Mouse (Mus musculus) urinary bladder, adult 2 months (tissue): ENCODE results near the gene Dnajb2. TPM values are rescaled to one million over a fixed set of nuclear protein-coding genes. Genes with fewer than 3 reads are reported as not detected.
A peak's percentile ranks its signal among the peaks of the same experiment; 100 is the strongest.

Experiments used
- DNase-seq: peaks from one replicate; pipeline ENCODE4 v3.0.0; 2022; ENCODE audit warnings: low spot score
- polyA plus RNA-seq: library from polyadenylated mRNA; depleted of rRNA; stranded (reverse); fragments of >200 nt; gene quantifications from 2 replicates; pipeline ENCODE4 v1.2.3, GENCODE M21; 2012

Dnajb2 gene
- polyA plus RNA-seq, 1 experiment, result 37.8 TPM

DNA sequence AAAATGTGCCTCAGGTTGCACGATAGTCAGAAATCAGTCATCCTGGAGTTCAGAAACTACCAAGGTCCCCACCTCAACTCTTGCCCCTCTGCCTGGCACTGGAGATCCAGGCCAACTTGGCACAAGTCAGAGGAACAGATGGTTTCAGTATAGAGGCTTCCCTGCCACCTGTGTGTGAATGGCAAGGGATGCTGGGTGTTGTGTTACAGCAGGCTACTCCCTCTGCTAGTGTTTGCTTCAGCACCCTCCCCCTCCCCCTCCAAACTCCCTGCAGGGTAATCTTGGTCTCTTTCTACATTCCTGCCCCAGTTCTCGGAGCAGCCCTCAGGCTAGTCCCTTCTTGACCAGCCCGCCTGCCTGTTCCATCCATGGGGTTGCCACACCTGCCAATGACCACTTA, 14.3 kb downstream of the Dnajb2 start:
- no peak for DNase-seq

DNA sequence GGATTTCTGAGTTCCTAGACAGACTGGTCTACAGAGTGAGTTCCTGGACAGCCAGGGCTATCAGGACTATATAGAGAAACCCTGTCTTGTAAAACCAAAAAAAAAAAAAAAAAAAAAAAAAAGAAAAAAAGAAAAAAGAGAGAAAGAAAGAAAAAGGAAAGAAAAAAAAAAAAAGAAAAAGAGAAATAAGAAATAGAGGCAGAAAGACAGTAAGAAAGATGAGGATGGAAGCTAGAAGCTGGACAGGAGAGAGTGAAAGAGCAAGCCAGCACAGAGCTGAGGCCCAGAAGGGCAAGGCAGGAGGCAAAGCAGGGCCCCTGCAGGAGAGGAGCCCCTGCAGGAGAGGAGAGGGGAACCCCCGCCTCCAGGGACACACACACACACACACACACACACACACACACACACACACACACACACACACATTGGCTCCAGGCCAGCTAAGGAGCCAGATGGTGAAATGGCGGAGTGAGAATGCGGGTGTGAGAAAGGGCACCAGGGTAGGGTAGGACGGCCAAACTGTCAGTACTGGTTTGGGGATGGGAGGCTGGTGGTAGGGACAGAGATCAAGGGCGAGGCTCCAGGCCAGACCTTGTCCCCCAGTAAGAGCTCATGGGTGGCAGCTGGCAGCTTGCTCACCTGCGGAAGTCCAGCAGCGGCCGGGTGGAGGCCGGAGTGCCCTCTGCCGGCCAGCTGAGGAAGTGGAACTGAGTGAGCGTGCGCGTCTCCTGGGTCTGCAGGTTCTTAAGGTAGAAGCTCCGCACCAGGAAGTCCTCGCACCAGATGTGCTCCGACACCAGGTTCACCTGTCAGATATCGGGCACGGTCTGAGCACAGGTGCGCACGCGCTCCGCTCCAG, 15.1 kb downstream of the Dnajb2 start:
- peak; percentile 68 for DNase-seq

DNA sequence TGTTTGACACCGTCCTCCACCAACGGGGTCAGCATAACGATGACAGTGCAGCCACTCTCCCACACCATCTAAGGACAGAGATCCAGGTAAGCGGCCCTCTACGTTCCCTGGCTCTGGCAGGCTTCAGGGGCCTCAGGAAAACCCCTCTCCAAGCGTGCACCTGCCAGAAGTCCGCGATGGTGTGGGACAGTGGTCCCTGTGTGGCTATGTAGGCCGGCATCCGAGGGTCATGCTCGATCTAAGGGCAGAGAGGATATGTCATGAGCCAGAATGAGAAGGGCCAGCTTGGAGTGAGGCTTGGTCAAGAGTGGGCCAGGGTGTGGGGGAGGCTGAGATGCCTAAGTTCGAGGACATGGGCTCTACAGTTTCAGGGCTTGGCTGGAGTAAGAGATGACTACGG, 16.1 kb downstream of the Dnajb2 start:
- DNase-seq, result no peak

DNA sequence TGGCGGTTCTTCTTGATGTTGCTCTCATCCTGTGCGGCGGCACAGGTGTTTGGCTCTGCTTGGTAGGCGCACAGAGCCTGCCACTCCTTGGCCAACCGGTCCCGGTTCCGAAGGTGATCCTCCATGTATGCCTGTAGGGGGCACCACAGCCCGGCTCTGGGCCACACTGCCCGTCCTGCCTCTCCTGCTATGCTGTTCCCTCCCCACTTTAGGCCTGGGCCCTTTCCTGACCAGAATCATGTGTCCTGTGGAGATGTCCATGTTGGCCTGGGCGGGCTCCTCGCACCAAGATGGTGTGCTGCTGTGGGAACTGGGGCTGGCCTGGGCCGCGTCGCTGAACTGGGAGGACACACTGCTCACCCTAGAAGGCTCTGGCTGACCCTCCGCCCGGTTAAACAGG, 16.8 kb downstream of the Dnajb2 start:
- peak; percentile 24 for DNase-seq

DNA sequence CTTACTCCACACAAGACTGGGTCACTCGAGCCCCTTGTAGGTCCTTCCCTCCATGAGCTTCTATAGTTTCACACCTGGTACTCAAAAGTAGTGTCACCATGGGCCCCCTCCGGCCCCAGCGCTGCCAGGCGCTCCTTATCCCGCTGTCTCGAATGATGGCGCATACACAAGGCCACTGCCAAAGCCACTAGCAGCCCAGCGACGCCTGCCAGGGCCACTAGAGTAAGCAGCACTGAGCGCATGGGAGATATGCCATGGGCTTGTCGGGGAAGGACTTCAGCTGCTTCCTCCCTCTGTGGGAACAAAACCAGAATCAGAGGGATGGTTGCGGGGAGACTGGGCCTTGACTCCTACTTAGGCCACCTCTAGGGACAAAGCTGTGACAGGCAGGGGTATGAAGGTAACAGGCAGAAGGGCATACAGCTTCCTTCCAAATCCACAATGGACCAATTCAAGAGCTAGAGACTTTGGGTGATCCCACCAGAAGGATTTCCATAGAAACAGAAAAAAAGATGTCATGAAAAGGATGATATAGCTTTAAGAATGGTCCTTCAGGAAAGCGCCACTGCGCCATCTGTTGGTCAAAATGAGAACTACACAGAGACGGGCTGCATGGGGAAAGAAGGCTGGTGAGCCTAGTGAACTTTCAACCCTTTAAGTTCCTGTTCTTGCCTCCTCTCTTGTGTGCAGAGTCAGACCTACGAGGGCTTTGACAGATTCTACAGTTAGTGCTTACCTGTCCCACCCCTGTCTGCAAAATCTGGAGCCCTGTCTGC, 17.8 kb downstream of the Dnajb2 start:
- DNase-seq, result peak; percentile 47

DNA sequence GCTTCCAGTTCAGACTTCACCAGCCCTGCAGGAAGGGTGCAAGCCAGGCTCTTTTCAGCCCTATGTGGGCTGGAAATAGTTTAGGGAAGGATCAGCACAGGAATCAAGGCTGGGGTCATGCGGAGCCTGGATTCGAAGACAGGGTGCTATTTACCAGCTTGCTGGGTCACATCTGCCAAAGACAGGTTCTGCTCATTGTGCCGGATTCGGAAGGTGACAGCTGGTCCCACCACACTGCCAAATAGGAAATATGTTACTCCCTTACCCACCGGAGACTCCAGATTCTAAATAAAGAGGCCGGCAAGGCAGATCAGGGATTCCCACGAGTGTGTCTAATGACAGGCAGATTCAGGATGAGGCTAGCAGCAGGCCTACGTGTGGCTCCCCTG, 18.4 kb downstream of the Dnajb2 start:
- no peak for DNase-seq

DNA sequence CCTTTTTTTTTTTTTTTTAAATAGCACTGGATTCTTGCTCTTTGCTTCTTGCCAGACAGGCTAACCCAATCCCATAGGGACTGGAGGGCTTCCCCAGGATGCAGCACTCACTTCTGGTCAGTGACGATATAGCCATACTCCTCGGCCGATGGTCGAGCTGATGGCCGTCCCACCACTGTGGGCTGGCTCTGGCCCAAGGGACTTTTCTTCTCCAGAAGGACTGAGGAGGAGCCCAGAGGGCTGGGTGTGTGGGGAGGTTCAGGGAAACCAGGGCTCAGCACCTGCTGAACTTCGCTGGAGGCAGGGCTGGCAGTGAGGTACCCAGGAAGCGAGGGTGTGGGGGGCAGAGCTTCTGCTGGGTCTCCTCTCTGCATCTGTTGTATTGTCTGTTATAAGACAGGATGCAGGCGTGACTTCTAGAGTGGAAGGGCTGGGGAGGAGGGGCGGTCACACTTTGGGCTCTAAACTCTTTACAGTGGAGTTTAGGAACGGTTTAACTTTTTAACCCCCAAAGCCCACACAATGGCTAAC, 19.4 kb downstream of the Dnajb2 start:
- no peak for DNase-seq

DNA sequence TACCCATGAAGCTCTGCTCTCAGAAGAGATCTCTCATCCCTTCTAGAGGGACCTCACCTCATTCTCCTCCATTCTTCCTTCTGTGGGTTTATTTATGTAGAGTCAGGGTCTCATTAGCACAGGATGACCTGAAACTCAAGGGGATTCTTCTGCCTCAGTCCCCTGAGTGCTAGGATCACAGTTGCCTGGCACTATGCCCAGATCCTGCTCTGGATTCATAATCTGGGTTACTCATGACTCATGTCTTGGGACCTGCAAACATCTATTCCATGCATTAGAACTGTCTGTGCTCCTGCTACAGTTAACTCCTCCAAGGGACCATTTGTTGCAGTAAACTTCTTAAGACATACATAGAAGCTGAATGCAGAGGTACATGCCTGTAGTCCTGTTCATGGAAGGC, 25.1 kb downstream of the Dnajb2 start:
- no peak for DNase-seq

DNA sequence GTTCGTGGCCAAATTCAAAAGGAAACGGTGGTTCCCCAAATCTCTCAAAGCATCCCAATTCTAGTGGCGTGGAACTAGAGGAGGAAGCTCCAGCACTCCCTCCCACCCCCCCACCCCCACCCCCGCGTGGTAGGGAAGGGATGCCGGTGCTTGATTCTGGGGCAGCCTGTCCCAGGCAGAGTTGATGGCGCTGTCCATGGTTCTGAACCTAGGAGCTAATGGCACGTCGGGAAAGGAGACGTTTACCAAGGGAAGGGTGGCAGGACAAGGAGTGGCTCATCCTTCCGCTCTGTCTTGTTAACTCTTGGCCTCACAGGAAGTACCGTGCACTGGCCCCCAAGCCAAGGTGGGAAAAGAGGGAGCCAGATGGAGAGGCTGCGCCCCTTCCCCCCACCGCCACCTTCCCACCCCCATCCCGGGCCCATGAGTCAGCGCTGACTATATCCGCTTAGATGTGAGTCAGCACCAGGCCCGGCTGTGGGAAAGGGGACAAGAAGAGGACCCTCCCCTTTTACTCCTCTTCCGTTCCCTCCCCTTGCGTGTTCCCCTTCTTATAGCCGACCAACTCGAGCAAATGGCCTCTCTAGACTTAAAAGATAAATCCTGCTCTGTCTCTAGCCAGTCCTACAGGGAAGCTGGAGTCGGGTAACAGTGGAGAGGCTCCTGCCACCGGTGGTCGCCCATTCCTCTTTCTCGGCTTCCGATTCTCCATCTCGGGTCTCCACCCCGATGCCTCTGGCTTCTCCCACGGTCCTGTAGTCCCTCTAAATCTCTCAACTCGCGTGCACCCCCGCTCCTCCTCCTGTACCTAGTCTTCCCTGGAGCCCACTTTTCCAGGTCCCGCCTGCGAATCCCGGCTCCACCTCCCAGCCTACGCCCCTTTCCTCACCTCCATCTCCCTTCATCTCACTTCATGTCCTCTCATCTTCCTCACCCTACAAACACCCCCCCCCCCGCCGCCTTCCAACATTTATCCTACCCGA, 27.1 kb downstream of the Dnajb2 start:
- DNase-seq, result no peak

DNA sequence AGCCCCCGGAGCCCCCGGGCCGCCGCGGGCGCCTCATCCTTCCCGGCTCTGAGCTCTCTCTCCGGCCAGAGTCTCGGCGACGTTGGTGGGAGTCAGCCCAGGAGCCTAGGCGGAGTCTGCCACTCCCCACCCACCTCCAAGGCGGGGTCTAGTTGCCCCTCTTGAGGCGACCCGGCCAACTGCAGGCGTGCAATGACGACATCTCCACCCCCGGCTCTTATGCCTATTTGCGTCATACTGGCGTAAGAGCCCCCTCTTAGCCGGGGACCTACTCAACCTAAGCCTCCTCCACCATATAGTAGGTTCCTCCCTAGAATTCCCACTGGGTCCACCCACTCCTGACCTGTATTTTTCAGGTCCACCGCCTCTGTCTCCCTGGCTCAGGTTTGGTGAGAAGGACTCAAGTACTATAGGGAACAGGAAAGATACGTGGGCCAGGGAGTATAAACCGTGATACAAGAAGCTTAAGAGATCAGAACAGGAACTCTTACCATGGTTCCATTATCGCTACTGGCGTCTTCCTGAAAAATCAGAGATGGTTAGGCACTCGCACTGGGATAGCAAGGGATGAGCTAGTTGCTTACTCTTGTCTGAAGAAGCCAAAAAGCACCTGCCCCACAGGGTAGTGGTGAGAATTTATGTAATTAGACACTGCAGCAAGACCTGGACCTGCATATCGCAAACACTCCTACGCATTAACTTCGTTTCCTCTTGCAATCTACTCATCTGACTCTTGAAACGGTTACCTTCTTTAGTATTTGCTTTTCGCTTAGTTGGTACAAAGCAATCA, 28.1 kb downstream of the Dnajb2 start, which contains the start of gene Ptprn:
TSS of gene Ptprn (minus strand) at position 412 of the 790 bp plus-strand sequence.
- DNase-seq, result no peak

DNA sequence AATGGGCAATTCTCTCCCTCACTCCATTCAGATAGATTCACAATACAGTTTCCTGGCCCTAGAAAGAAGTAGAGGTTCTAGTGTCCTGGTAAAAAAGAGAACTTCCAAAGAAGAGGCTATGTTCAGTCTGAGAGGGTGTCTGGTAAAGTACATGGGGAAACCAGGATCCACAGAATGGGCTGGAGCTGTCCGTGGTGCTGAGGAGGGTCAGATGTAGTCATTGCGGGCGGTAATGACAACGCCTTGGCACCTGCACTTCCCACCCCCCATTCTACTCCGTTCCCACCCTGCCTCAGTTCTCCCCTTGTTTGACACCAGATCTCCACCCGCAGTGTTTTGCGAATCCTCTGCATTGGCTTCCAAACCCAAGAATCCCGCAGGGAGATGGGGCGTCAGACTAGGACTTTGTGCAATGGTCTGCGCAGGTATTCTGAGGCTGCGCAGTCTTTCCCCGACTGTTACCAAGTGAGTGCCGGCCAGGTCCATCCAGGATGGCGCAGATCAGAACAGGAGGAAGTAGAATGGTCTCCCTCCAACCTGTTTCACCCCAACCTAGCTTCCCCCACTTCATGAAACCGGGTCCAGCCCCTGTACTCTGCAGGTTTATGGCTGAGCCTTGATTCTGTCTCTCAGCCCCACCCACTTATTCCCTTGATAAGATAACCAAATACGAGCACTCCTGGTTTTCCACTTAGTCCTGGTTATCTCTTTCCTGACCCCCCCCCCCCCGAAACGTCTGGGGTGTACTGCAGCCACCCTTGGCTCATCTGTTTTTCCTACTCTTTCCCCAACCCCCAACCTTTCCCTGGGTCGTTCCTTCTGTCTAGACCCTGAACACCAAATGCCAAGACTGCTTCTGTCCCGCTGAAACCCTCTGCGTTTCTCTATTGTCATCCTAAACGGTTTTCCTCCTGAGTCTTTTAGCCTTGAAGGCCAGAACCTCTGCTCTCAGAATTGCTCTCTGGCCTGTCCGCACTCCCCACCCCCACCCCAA, 41.3 kb downstream of the Dnajb2 start:
- no peak for DNase-seq

DNA sequence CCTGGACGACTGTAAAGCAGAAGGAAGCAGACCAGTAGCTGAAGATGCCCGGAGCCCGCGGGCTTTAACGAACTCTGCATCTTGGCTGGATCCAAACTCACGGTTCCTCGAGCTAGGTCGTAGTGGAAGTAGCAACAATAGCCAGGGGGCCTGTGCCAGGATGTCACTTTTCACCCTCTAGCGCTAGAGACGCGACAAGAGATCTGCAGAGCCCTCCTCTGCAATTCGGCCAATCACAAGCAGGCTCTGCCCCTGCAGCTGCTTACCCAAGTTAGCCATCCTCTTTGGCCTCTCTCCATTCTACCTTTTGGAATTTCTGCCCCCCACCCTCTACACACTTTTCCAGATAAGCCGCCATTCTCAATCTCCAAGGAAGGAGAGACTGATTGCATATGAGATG, 42.0 kb downstream of the Dnajb2 start, which contains the start of gene Resp18:
TSS of gene Resp18 (minus strand) at position 188 of the 400 bp plus-strand sequence.
- DNase-seq, result no peak

DNA sequence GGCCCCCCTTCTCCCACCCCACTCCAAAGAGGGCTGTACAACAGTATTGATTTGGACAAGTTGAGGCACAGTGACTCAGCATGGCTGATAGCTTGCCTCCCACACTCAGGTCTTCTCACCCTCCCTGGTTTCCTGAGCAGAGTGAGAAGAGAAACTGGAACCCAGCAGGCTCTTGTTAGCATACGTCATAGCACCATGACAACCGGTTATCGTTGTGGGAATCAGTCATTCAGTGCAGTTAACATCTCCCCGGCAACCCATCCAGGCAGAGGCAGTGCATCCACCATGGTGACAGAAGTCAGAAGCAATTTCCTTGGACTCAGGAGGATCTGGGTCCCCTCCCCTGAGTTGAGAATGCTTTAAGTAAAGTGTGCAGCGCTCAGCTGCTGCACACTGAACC, 46.8 kb downstream of the Dnajb2 start:
- DNase-seq, result no peak

DNA sequence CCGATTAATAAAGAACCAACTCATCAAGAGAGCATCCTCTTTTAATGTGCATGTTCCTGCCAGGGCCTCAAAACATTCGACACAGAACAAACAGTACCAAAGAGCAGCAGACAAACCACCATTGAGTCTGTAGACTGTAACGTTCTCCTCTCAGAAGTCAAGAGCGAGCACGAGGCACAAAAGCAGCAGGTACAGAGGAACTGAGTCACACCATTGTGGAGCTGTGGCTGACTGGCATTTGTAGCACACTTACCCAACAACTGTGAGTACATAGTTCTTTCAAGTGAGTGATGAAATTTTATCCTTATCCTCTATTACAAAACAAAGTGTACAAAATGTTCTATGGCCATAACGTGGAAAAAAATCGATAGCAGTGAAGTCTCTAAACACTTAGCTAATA, 48.7 kb downstream of the Dnajb2 start:
- no peak for DNase-seq

DNA sequence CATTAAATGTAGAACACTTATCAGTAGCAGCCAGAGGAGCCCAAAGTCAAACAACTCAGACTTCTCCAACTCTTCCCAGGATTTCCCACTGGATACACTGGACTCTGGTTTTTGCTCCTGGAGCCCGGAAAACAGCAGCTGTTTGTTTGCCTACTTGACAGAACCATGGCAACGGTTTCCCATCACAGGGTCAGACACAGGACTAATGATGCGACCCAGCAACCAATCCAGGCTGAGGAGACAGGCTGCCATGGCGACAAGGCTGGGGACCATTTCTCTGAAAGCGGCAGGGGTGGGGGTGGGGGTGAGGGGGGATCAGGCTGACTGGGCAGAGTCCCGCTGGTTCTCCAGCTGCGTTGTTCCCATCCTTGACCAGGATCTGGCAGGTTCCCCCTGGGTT, 53.2 kb downstream of the Dnajb2 start:
- no peak for DNase-seq

DNA sequence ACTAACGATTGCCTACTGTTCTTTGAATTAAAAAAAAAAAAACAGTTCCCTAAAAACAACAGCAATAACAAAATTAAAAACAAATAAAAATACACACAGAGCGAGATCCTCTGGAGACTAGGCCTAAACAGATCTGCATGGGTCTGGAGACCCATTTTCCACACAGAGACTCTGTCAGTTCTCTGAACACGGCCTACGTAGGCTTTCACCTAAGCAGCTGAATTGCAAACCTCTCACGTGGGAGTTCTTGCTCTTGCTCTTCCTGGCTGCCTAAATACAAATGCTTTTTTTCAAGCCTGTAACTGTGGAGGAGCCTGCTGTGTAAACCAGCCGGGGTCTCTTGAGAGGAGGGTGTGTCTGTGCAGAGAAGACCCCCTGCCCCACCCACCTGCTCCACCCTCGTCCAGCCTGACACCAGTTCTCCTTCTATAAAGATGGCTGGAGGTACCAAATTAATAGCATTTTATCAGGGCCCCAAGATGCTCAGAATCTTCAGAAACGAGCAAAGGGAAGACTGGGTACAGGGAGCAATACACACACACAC, 53.8 kb downstream of the Dnajb2 start:
- no peak for DNase-seq

DNA sequence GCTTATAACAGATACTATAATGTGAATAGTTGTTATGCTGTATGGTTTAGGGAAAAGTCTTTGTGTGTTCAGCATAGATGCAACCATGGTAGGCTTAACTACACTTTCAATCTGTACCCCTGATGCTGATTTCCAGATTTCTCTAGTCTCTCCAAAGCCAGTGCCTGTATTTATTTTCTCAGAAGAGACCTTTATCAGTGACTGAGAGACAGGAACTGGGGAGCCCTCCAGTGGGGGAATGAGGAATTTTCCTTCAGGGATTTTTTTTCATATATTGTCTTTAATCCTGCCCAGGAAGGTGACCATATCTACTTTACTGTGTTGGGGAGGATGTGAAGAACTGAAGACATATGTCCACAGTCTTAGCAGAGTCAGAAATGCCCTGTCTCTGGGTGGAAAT, 54.4 kb downstream of the Dnajb2 start:
- no peak for DNase-seq

DNA sequence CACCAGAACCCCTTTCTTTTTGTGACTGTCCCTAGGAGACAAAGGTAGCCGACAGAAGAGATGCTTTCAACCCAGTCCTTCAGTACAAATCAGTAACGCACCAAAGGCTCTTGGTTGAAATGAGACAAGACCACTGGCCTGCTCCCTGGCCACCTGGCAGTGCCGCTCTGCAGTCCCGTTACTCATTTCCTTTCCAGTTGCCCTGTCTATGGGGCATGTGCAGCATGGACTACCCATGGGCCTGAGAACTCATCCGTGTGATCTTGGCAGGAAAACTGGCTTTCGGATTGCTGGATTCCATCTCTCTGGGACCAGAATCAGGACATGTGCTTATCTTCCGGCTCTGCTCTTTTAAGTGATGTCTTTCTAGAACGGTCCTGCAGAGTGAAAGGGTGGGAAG, 55.1 kb downstream of the Dnajb2 start:
- DNase-seq, result no peak
